Mouse (Mus musculus) macrophage (primary cell): Measurements from ENCODE around the gene Scarb1. TPM values are rescaled to one million over a fixed set of nuclear protein-coding genes. Genes with fewer than 3 reads are reported as not detected.
A peak's percentile ranks its signal among the peaks of the same experiment; 100 is the strongest.

Experiments used
- H3K27ac ChIP-seq: fragments of 350-480 bp; formaldehyde crosslinking; 2 replicates; pipeline ENCODE4 v1.9.0; 2021
- H3K36me3 ChIP-seq: fragments of 350-480 bp; formaldehyde crosslinking; 2 replicates; pipeline ENCODE4 v1.9.0; 2021; ENCODE audit errors: inconsistent target
- H3K4me3 ChIP-seq: fragments of 350-480 bp; formaldehyde crosslinking; 2 replicates; pipeline ENCODE4 v1.9.0; 2021; ENCODE audit errors: inconsistent target
- H3K79me2 ChIP-seq: fragments of 350-480 bp; formaldehyde crosslinking; 2 replicates; pipeline ENCODE4 v1.9.0; 2021; ENCODE audit errors: inconsistent target
- WGBS: methylation state at CpG from one replicate; pipeline ENCODE4 v1.1.7; 2026; ENCODE audit warnings: inconsistent platforms; ENCODE audit not compliant: missing documents; 5-methylcytosine and 5-hydroxymethylcytosine counted together
- polyA plus RNA-seq: library from polyadenylated mRNA; stranded (reverse); fragments of 250-400 nt; gene quantifications from 3 replicates; pipeline ENCODE4 v1.2.4, GENCODE M21; 2018; ENCODE audit warnings: inconsistent platforms

The Scarb1 gene
- polyA plus RNA-seq, 1 experiment from 2014 or later: 83.7 TPM

DNA sequence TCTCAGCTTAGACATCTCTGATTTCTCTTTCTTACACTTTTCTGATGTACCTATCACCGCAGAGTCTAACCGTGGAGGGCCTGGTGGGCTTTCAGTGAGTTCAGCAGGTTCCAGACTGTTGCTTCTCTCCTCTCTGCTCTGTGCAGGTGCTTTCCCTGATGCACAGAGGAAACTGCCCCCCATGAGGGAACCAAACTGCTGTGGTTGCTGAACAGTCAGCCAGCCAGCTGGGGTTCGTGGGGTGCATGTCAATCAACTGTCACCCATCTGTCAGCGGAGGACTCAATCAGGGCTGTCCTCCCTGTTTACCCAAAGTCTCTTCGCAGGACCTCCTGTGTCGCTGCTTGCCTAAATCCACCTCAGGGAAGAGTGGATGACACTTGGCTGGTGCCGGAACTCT, 36.3 kb upstream of the Scarb1 start:
- no peaks in the 10 kb centered on the region for H3K79me2 ChIP-seq
- 84% methylated on average over 7 of the region's 7 CpGs for WGBS
- no peak overlapping the region for H3K27ac ChIP-seq

DNA sequence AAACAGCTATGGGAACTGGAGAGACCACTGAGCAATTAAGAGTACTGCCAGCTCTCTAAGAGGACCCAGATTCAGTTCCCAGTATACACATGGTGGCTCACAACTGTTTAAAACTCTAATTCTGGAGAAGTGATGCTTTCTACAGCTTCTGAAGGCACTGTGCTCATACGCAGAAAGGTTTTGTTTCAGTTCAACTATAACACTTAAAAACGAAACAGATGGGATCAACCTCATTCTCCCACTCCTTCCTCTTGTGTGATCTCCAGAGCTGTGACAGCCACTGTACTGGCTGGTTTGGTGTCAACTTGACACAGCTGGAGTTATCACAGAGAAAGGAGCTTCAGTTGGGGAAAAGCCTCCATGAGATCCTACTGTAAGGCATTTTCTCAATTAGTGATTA, 35.0 kb upstream of the Scarb1 start:
- 44% methylated on average over 2 of the region's 2 CpGs for WGBS
- Histone ChIP-seq H3K36me3 (no peaks in the 10 kb centered on the region), H3K79me2 (no peaks in the 10 kb centered on the region), H3K27ac (no peak overlapping the region), H3K4me3 (no peak overlapping the region)

More for the DNA sequence above, 36.3 kb upstream of the Scarb1 start:
- Histone ChIP-seq H3K4me3 (no peak overlapping the region), H3K36me3 (no peaks in the 10 kb centered on the region)

DNA sequence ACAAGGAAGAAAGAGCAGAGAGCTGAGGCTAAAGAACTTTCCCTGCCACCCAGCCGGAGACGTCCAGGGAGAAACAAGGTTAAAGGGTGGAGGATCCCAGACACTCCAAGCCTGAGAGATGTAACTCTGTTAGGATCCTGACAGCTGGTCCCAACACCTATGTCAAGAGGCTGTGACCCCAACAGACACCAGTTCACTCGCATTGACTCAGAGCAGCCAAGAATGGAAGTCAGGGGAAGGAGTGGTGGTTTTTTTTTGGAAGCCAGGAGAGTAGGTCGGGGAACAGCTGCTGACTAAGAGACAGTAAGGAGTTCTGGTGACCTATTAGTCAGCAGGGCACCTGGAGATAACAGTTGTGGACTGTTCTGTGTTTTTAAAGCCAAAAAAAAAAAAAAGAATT, 31.1 kb upstream of the Scarb1 start:
- 91% methylated on average over 4 of the region's 4 CpGs for WGBS
- H3K4me3 ChIP-seq: no peak overlapping the region
- no peaks in the 10 kb centered on the region for H3K79me2 ChIP-seq
- no peak overlapping the region for H3K27ac ChIP-seq
- no peaks in the 10 kb centered on the region for H3K36me3 ChIP-seq

DNA sequence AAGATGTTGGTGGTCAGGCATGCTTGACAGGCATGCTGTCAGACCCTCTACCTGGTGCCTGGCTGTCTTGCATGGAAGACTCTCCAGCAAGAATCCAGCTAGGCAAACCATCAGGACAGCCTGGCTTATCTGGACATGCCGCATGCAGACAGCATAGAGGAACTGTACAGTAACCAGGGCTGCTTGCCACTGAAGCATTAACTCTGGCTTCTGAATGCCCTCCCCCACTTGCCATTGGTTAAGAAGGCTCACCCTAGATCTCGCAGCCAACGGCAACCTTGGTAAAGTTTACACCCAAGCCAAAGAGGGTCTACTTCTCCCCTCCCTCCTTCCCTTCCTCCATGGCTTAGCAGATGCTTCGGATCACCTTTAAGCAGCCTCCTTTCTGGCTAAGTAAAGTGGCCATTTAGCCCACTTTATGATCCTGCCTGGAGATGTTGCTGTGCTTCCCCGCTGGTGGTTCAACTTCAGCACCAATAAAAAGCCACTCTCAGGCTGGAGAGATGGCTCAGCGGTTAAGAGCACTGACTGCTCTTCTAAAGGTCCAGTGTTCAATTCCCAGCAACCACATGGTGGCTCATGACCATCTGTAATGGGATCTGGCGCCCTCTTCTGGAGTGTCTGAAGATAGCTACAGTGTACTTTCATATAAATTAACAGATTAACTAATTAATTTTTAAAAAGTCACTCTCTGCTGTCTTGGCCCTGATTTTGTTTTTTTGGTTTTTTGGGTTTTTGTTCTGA, 30.2 kb upstream of the Scarb1 start:
- Histone ChIP-seq H3K27ac (no peak overlapping the region), H3K79me2 (no peaks in the 10 kb centered on the region), H3K36me3 (no peaks in the 10 kb centered on the region), H3K4me3 (no peak overlapping the region)
- 84% methylated on average over 7 of the region's 7 CpGs for WGBS

DNA sequence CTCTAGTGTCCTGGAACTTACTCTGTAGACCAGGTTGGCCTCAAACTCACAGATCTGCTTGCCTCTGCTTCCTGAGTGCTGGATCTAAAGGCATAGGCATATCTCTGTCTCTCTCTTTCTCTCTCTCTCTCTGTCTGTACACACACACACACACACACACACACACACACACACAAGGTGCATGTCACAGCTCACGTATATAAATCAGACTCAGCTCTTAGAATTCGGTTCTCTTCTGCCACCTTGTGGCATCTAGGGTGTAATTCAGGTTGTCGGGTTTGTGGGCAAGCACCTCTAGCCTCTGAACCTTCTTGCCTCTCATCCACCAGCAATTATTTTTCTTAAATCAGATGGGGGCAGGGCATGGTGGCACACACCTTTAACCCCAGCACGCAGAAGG, 27.7 kb upstream of the Scarb1 start:
- WGBS: 0% methylated on average over 4 of the region's 4 CpGs
- Histone ChIP-seq H3K79me2 (no peaks in the 10 kb centered on the region), H3K36me3 (no peaks in the 10 kb centered on the region), H3K27ac (no peak overlapping the region), H3K4me3 (no peak overlapping the region)

DNA sequence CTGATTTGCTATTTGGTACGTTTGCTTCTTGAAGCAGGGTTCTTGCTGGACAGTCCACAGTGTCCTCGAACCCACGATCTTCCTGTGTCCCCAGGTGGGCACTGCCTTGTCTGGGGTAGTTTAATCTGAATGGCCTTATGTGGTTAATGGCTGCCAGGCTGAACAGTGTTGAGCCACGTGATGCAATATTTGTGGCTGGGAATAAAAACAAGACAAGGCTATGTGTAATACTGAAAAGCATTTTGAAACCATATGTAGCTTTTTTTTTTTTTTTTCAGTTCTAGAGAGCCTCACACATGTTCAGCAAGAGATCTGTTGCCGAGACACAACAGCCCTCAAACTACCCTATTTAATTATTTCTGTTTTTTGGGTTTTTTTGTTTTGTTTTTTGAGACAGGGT, 27.3 kb upstream of the Scarb1 start:
- no peaks in the 10 kb centered on the region for H3K36me3 ChIP-seq
- H3K27ac ChIP-seq: no peak overlapping the region
- no peaks in the 10 kb centered on the region for H3K79me2 ChIP-seq
- no peak overlapping the region for H3K4me3 ChIP-seq
- 39% methylated on average over 5 of the region's 5 CpGs for WGBS

DNA sequence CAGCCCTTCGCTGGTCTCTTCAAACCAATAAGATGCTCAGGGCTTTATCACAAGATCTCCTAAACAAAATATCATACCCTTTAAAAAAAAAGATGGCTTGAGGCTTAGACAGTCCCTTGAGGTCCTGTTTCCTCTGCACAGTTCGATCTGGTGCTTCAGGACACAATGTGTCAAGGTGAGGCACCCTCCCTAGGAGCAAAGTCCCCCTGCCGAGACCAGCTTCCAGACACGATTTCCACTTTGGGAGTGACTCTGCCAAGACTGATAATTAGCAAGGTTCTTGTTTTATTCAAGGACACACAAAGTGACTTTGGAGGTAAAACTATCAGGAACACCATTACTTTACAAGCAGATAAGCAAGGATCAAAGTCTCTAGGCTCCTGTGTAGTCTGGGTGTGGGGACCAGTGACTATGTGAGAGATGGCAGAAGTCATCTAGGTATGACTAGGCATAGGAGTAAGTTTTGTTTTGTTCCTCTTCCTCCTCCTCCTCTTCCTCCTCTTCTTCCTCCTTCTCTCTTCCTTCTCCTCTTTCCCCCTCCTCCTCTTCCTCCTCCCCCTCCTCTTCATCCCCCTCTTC, 24.0 kb upstream of the Scarb1 start:
- 94% methylated on average over 4 of the region's 4 CpGs for WGBS
- Histone ChIP-seq H3K27ac (no peak overlapping the region), H3K4me3 (no peak overlapping the region), H3K36me3 (no peaks in the 10 kb centered on the region), H3K79me2 (no peaks in the 10 kb centered on the region)

DNA sequence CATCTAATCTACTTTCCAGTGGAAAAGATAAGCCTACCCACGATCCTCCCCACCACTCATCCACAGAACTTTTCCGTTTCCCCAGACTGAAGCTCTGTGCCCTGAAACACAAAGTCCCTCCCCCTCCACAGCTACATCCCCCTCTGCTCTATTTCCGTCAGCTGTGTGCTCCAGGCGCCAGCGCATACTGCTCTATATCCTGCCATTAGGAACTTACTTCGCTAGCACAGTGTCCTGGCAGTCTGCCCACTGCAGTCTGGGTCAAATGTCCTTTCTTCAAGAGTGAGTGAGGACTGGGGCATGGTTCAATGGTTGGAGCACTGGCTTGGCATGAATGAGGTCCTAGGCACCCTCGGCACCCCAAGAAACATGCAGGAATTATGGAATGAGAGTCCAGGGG, 23.0 kb upstream of the Scarb1 start:
- Histone ChIP-seq H3K79me2 (no peaks in the 10 kb centered on the region), H3K27ac (no peak overlapping the region), H3K36me3 (no peaks in the 10 kb centered on the region), H3K4me3 (no peak overlapping the region)
- WGBS: 67% methylated on average over 7 of the region's 7 CpGs

DNA sequence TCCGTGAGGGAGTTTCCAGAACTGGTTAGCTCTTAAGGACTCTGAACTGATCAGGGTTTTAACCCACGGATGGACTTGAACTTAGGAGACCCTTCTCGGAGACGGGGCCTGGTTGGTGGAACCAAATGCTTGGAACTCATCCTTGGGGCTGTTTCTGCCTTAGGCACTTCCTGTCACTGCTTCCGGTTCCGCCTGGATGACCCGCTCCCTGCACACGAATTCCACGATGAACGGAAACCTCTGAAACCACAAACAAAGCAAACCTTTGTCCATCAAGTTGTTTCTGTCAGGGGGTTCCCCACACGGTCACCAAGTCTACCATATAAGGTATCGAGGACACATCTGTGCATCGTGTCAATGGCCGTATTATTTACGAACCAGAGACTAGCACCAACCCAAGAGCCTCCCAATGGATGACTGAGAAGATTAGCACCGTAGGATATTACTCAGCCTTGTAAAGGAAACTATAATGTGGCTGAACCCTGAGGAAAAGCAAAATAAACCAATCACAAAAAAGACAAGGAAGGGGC, 20.2 kb upstream of the Scarb1 start:
- Histone ChIP-seq H3K36me3 (no peaks in the 10 kb centered on the region), H3K79me2 (no peaks in the 10 kb centered on the region), H3K4me3 (no peak overlapping the region), H3K27ac (no peak overlapping the region)
- WGBS: 69% methylated on average over 16 of the region's 16 CpGs

DNA sequence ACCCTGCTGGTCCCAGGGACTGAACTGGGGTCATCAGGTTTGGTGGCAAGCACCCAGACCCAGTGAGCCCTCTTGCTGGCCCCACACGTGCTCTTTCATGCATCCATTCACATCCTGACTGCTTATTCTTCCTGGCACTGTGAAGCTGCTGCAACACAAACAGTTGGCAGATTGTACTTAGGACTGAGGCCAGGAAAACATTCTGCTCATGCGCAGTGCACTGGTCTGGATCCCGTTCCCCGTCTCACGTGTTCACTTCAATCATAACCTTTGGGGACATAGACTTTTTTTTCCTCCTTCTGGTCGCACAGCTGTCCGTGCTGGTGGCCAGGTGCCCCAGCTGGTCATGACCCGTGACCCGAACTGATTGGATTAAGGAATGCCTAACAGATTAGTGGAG, 19.7 kb upstream of the Scarb1 start:
- H3K79me2 ChIP-seq: no peaks in the 10 kb centered on the region
- H3K27ac ChIP-seq: no peak overlapping the region
- H3K36me3 ChIP-seq: no peaks in the 10 kb centered on the region
- H3K4me3 ChIP-seq: no peak overlapping the region
- WGBS: 95% methylated on average over 9 of the region's 9 CpGs

DNA sequence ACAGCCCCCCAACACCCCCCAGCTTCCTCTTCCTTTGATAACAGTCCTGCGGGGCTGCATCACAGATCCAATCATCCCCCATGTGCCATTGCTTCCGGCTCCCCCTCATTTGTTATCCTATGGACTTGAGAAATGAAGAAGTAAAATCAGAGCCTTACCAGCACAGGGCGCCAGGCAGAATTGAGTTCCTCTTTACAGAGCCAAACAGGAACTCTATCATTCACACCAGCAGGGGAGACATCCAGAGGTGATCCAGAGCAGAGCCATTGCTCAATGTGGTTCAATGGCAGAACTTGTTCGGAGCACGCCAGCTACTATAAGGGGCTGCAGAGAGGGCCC, 17.3 kb upstream of the Scarb1 start:
- no peaks in the 10 kb centered on the region for H3K79me2 ChIP-seq
- H3K27ac ChIP-seq: peak overlapping the region; percentile 83
- H3K36me3 ChIP-seq: no peaks in the 10 kb centered on the region
- H3K4me3 ChIP-seq: peak overlapping the region; percentile 8; the same call in 1 of the 2 replicates
- 5% methylated on average over 5 of the region's 5 CpGs for WGBS

DNA sequence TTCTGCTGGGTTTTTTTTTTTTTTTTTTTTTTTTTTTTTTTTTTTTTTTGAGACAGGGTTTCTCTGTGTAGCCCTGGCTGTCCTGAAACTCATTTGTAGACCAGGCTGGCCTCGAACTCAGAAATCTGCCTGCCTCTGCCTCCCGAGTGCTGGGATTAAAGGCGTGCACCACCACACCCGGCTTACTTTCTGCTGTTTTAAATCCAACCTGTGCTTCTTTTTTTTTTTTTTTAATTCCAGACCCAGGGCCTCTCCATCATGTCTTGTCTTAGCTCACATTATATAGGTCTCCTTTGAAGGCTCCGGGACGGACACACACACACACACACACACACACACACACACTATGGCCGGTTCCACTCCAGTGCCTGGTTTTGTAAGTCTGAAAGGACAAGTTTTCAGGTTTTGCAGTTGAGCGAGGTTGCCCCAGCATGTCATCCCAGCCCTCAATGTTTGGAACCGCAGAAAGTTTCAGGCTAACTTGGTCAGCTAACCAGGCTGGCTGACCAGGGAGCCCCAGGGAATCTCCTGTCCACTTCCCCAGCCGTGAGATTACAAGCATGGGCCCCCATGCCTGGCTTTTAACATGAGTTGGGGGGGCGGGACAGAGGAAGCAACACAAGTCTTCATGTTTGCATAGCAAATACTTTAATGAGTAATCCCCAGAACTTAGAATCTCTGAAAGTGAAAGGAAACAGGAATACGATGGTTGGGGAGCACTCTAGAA, 16.8 kb upstream of the Scarb1 start:
- Histone ChIP-seq H3K79me2 (no peaks in the 10 kb centered on the region), H3K4me3 (peak overlapping the region; percentile 8; the same call in 1 of the 2 replicates), H3K36me3 (no peaks in the 10 kb centered on the region), H3K27ac (peak overlapping the region; percentile 83)
- 47% methylated on average over 8 of the region's 12 CpGs for WGBS

DNA sequence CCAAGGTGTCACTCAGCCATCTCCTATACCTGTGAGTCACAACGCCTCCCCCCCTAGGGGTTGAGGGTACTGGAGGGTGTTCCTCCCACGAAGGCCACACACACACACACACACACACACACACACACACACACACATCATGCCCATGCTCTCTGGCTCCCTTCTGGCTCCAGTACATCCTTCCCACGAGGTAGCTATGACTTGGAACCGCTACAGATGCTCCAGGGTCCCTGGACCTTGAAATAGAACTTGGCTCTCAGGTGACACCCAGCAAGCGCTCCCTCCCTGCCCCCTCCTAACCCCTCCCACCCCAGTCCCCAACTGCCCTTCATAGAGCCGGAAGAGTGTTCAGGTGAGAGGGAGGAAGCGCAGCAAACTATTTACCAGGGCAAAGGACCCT, 14.8 kb upstream of the Scarb1 start:
- no peaks in the 10 kb centered on the region for H3K36me3 ChIP-seq
- no peaks in the 10 kb centered on the region for H3K79me2 ChIP-seq
- no peak overlapping the region for H3K4me3 ChIP-seq
- no peak overlapping the region for H3K27ac ChIP-seq
- 79% methylated on average over 7 of the region's 7 CpGs for WGBS

DNA sequence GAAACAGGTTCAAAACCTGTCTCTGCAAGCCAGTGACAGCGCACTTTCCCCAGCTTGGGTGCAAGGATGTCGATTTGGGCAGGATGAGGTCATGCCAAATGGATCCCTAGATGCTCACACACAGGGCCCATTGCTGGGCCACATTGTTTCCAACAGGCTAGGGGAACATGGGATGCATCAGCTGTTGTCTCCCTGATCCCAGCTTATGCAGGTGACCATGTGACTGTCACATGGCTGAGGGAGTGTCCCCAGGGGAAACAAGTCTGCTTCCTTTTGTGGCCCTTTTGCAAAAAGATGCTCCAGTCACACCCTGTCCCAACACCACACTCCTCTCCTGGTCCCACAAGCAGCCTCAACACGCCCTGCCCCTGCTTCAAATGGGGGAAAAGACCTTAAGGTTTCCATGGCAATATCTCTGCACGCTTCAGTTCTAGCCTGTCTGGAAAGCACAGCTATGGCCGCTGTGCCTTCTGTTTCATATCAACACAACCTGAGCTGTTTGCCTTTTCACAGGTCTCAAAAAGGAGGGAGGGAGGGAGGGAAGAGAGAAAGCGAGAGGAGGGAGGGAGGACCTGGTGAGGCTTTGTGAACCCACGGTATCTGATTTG, 14.1 kb upstream of the Scarb1 start:
- 92% methylated on average over 7 of the region's 7 CpGs for WGBS
- Histone ChIP-seq H3K79me2 (no peaks in the 10 kb centered on the region), H3K36me3 (no peaks in the 10 kb centered on the region), H3K27ac (no peak overlapping the region), H3K4me3 (no peak overlapping the region)
